Mouse (Mus musculus) olfactory bulb, adult 2 months (tissue): ENCODE data around the gene Arfrp1.

Experiments
- CTCF ChIP-seq: fragments of 200-500 bp; IDR thresholded peaks from 2 replicates; pipeline ENCODE4 v1.5.1; 2012; ENCODE audit warnings: low read depth, mild to moderate bottlenecking, low read length, moderate library complexity; ENCODE audit not compliant: insufficient read depth
- POLR2A ChIP-seq: fragments of 200-500 bp; IDR thresholded peaks from 2 replicates; pipeline ENCODE4 v1.6.1; 2012; ENCODE audit warnings: mild to moderate bottlenecking, low read depth, low read length, moderate library complexity; ENCODE audit not compliant: insufficient read depth

DNA sequence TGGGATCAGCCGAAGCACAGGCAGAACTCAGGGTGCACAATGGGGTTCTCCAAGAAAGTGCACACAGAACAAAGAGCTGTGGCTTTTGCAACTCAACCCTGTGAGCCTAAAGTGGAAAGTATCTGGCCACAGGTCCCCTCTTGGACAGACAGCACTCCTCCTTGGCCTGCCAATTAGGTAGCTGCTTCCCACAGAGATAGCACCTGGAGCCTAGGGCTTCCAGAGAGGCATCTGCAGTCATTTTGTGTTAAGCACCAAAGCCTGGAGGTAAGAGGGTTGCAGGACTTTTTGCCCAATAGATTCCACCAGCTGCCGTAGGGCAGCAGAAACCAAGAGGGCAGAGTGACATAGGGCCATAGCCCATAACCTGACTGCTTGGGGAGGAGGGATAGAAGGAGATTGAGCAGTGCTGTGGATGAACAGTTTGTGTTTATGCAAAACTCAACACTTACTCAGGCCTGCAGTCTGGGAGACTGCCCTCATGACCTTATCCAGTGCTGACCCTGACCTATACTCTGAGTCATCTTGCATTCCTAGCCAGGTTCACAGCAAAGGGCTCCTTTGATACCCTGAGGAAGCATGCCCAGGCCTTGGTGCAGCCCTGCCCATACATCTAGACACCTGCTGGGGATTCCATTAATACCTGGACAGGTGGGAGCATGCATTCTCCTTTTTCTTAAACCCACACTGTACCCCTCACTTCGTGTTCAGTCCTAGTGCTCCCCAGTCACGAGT, 25.1 kb upstream of the Arfrp1 start:
- TF ChIP-seq CTCF, result no peak
- no peak for TF ChIP-seq POLR2A
